Mouse (Mus musculus) kidney, postnatal 10 days (tissue): ENCODE results near the gene Pycr2.

Source experiments
- DNase-seq: peaks from one replicate; pipeline ENCODE4 v3.0.0; 2021; ENCODE audit warnings: mixed read lengths

Pycr2 gene

GRCm38 (mm10) chr1:180942166-180943031 lies 38.3 kb downstream of the Pycr2 start, which contains the start of gene Tmem63a:
Tmem63a (plus strand) TSS chr1:180942344.
- DNase-seq, result peak; percentile 89

DNA sequence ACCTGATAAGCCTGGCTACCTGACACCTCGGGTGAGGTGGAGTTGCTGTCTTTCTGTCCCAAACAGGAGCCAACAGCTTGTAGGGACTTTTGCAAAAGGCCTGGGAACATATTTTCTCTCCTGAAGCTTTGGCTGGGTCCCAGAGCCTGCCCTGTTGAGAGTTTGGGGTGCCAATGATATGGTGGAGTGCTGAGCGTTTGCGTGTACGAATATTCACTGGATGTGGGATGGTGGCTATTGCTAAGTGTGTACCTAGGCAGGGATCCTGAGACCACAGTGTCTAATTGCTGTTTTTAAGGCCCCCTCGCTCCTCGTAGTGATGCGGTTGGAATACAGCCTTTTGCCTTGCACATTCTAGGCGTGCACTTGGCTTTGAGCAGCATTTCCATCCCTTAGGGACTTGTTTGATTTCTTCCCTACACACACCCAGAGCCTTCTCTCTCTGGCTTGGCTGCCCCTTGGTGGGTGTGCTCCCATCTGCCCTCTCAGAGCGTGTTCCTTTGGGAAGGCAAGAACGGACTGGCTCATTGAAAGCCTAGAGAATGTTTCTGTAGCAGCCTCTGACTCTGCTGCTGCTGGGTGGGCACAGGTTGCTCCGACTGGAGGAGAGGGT lies 39.0 kb downstream of the Pycr2 start:
- peak; percentile 25 for DNase-seq

DNA sequence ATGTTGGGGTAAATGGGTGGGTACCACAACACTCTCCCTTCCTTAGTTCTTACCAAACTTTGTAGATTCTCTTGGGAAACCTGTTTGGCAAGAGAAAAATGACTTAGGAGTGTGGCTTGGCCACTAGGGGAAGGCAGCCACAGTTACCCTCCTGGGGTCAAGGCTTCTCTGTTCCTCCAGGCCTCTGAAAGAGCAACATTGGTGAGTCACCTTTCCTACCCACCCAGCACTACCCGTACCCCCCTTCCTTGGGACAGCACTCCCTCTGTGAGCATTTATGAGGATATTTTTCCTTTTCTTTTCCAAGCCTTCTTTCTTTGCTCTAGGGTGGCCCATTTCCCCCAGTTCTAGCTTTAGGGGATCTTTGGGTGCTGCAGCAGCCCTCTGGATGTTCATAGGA lies 39.8 kb downstream of the Pycr2 start:
- no peak for DNase-seq

- peak; percentile 21 for DNase-seq
Observed at GRCm38 (mm10) chr1:180944553-180944952, 40.5 kb downstream of the Pycr2 start.

- DNase-seq, result peak; percentile 71
Observed at GRCm38 (mm10) chr1:180945001-180945980, 41.2 kb downstream of the Pycr2 start.

- DNase-seq, result peak; percentile 38
Observed at GRCm38 (mm10) chr1:180946448-180946847, 42.4 kb downstream of the Pycr2 start.

DNA sequence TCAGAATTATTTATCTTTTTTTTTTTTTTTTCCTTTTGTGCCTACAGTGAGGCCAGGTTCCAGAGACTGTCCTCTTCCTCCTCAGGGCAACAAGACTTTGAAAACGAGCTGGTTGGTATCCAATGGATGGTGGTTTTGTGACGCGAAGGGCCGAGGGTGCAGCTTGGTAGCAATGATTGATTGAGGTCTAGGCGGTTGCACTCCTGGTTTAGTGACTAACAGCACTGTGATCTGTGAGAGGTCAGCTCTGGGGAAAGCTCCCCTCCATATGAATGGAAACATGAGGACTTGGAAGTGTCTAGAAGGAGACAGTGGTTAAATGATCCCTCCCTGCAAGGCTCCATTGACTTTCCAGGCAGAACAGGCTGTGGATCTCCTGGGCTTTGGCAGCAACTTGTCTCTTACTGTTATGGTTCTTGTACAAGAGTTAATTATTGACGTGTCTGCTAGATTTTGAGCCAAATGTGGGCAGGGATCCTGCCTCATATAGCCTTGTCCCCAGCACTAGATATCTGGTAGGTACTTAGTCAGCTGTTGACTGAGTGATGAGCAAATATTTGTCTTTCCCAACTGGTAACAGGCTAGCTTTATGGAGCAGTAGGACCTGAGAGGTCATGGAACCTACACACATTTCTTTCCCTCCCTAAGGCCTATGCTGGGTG lies 48.1 kb downstream of the Pycr2 start:
- no peak for DNase-seq

DNA sequence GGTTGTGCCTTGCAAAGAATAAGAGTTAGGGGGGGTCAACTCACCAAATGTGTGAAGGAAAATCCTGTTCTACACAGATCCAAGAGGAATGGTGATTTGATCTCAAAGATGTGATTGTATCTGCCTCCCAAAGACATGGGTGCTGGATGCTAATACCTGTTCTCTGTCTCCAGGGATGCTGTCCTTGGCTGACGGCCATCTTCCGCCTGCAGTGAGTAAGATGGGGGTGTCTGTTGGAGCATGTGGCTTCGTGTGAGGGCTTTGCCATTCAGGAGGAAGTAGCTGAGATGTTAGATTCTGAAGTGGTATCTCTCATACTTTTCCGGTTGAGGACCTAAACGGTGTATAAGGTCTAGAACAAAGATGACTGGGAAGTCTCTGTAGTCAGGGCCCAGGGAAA lies 48.7 kb downstream of the Pycr2 start:
- DNase-seq, result no peak

DNA sequence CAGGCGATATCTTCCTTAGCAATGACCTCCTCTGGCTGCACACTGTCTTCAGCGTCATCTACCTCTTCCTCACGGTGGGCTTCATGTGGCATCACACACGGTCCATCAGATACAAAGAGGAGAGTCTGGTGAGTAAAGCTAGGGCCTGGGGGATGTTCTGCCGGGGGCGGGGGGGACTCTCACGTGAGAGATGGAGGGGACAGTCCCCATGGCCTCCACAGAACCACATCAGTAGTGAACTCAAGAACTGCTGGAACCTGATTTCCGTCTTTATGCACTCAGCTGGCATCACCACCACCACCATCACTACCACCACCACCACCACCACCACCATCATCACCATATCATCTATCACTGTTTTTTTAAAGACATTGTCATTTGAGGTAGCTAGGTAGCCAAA lies 52.3 kb downstream of the Pycr2 start:
- no peak for DNase-seq

DNA sequence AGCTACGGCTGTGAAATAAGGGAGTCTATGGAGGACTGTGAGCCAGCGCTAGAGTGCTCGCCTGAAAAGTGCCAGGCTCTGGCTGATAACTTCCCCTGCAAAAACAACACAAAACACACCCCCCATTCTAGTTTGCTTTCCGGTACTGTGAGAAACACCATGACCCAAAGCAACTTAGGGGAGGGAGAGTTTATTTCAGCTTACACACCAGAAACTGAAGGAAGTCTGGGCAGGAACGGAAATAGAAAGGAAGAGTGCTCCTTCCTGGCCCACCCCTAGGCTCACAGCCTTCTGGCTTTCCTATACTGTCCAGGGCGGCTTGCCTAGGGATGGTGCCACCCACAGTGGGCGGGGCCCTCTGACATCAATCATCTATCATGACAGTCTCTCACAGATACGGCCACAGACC lies 52.9 kb downstream of the Pycr2 start:
- DNase-seq, result peak; percentile 76
